Mouse (Mus musculus) gonadal fat pad, adult 2 months (tissue): ENCODE results near the gene 9930111J21Rik2. TPM values are rescaled to one million over a fixed set of nuclear protein-coding genes. Genes with fewer than 3 reads are reported as not detected.
"Not testable (repeated sequence)": the region's sequence is repeated elsewhere in the genome, so short reads cannot be mapped to it uniquely, and the experiment has no call there.

Experiments used
- DNase-seq: peaks from one replicate; pipeline ENCODE4 v3.0.0-alpha.2; 2012; ENCODE audit warnings: low read depth
- polyA plus RNA-seq: library from polyadenylated mRNA; depleted of rRNA; stranded (reverse); fragments of >200 nt; gene quantifications from 2 replicates; pipeline ENCODE4 v1.2.3, GENCODE M21; 2012; rRNA removed

9930111J21Rik2 gene
- 1.9 and 2.1 TPM in 2 replicates for polyA plus RNA-seq

GRCm38 (mm10) chr11:49051093-49051891 is at the start of gene 9930111J21Rik2:
Gene 9930111J21Rik2 (minus strand): TSS chr11:49051242.
- not testable (repeated sequence) for DNase-seq

GRCm38 (mm10) chr11:49100409-49100808 is 49.4 kb upstream of the 9930111J21Rik2 start:
- DNase-seq: no peak

GRCm38 (mm10) chr11:49095367-49095766 is 44.3 kb upstream of the 9930111J21Rik2 start:
- no peak for DNase-seq

GRCm38 (mm10) chr11:49093861-49094660 is 43.0 kb upstream of the 9930111J21Rik2 start:
- DNase-seq: no peak

DNA sequence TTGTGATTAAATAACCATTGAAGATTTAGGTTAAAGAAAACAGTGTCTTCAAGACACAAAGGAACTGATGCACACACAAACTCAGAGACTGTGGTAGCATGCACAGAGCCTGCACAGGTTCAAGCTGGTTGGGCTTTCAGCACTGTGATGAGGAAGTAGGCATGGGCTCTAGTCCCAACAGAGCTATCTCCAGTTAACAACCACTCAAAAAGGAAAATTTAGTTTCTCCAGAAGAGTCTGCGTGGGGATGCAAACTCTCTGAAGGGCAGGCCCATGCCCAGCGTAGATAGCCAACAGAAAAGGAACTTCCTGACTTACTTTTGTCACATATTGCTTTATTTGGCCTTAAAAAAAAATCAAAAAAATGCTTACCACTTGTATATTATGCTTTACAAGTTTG is 41.7 kb upstream of the 9930111J21Rik2 start:
- no peak for DNase-seq

- DNase-seq: no peak
Measured at GRCm38 (mm10) chr11:49092053-49092586, 41.1 kb upstream of the 9930111J21Rik2 start.

- DNase-seq: no peak
Measured at GRCm38 (mm10) chr11:49091171-49091570, 40.1 kb upstream of the 9930111J21Rik2 start.

DNA sequence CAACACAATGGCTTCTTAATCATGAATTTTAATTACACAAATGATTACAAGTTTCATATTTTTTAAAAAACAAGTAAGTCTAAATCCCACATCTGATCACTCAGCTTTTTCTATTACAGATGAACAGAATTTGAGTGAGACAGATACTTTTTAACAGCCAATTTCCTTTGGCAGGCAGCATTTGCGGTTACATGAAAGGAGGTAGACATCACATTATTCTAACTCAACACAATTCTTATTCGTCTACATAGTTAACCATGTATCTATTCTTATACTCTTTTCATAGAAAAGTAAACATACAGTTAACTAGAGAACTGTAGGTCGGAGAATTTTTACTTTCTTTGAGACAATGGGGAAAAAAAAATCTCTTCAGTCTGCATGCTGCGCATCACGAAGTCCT is 39.5 kb upstream of the 9930111J21Rik2 start:
- no peak for DNase-seq

GRCm38 (mm10) chr11:49089735-49090507 is 38.9 kb upstream of the 9930111J21Rik2 start:
- no peak for DNase-seq

DNA sequence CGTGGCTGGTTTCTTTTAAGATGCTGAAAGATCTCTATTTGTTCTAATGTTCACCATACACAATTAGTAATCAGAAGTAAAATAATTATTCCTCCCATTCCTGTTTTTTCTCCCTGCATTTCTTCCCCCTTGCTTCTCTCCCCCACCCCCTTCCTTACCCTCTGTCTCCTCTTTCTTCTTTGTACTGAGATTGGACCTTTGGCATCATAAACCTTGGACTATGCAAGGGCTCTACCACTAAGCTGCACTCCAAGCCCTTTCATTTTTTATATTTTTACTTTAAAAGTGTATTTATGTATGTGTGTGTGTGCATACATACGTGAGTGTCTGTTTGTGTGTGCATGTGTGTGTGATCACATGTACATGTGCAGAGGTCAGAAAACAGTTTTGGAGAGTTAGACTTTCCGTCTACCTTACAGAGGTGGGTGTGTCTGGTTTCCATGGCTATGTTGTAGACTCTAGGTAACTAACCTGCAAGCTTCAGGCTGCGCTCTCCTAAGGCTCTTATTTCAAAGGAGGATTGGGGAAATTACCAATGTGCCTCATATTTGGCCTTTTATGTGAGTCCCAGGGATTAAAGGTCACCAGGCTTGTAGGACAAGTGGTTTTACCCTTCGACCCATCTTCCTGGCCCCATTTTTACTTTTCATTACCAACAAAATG is 38.1 kb upstream of the 9930111J21Rik2 start:
- no peak for DNase-seq

DNA sequence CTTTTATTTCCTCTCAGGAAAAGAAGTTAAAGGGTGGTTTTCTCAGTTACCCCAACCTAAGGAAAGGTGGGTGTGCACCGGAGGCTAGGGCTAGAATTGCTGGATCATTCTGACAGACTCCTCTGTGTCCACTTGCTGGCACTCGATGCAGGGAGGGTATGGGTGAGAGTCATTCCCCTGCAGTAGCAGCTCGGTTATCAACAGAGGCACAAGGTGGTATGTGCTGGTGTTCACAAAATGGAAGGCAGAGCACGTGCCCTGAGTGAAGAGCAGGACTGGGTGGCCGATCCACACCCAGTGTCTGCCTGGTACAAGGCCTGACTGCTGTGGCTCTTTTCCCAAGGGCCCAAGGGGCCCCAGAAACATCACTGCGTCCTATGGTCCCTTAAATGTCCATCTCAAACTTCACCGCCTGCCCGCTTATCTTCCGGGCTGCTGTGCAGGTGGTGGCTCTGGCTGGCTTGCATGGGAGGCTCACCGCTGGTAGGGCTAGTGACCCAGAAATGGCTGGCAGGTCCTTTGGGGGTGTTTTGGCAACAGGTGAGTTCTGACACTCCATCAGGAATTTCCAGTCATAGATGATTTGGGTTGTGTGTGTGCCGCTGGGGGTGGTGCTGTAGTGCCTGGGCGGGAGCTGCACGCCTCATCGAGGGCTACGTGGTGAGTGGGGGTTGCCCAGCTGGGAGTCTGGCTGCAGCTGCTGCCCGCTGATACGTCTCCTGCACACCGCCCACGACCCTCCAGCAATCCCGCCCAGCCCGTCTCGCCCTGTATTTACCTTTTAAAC is 37.0 kb upstream of the 9930111J21Rik2 start:
- DNase-seq: no peak

GRCm38 (mm10) chr11:49086858-49087361 is 35.9 kb upstream of the 9930111J21Rik2 start:
- no peak for DNase-seq

DNA sequence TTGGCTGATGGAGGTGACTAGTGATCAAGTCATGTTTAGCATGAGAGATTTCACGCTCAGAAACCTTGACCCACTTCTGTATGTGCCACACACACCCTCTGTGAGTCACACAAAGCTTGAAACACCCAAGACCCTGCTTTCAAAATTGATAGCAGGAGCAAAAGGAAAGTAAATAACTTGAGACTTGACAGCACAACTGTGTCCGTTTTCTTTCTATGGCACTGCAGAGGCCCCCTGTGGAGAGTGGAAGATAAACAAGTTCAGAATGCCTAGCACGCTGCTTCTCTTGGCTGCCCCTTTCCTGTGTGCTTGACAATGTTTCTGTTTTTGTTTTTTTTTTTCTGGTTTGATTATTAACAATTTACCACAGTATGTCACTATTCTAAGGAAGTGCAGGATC is 33.8 kb upstream of the 9930111J21Rik2 start:
- no peak for DNase-seq

GRCm38 (mm10) chr11:49084385-49084784 is 33.3 kb upstream of the 9930111J21Rik2 start:
- DNase-seq: no peak

DNA sequence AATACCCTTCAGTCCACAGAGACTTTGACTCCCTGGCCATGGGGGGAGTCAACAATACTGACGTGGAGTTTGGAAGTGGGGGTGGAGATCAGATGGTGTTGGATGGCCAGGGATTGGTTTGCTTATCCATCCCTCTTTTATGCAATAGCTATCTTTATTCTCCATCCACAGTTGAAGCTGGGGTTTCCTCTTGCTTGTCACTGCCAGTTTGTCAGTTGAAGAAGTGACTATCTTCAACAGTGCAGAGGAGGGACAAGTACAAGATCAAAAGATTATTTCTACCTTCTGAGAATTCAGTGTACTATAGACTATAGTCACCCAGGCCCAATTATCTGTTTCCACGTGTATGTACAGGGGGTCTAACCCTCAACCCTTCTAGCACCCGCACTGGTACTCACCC is 32.8 kb upstream of the 9930111J21Rik2 start:
- no peak for DNase-seq

DNA sequence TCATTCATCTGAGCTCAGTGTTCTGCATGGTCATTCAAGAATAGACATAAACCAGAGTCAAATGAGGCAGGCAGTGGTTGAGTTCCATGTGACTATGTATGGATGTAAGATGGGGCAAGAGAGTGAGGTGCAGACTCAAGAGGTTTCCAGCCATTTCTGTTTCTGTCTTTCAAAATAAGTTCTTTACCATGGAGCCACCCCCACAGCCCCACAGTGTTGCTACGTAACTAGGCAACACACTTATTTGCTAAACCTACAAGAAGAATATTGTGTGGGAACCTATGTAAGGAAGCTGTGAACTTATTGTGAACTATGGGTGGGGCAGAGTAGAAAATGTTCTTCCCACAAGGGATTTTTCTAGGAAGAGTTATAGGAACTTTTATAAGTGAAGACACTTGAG is 32.1 kb upstream of the 9930111J21Rik2 start:
- DNase-seq: no peak

GRCm38 (mm10) chr11:49081886-49082285 is 30.8 kb upstream of the 9930111J21Rik2 start:
- no peak for DNase-seq

DNA sequence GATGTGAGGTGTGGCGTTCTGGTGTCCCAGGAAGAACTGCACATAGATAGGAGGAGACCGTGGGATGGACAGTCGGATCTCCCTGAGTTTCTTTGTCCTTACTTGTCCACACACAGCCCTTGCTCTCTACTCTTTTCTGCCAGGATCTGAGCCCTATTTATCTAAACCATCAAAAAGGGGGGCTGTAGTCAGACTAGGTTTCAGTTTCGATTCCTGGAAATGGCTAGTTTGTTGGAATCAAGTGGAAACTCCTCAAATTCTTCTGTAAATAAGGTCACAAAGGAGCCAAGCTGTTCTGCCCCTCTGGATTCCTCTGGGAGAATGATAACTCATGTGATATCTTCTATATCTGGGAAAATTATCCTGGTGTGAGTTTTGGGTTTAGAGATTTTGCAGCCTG is 30.3 kb upstream of the 9930111J21Rik2 start:
- DNase-seq: no peak

DNA sequence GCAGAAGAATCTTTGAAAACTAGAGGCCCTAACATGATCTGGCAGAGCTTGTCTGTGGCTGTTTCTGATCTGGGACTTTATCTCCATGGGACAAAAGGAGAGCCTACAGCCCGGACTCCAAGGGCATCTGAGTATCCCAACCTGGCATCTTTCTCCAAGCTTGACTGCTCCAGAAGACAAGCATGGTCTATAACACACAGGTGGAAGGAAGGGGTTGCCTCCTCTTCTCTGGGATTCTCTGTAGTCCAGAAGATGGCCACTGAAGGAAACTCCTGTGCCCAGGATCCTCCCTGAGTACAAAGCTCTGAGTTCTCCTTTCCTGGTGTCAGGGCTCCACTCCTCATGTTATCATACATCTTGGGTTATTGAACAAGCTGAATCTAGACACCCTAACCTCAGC is 29.6 kb upstream of the 9930111J21Rik2 start:
- no peak for DNase-seq

GRCm38 (mm10) chr11:49078719-49079118 is 27.7 kb upstream of the 9930111J21Rik2 start:
- no peak for DNase-seq
